Mouse (Mus musculus): ENCODE results near the gene Mrtfa. TPM values are rescaled to one million over a fixed set of nuclear protein-coding genes. Genes with fewer than 3 reads are reported as not detected.

Gene Mrtfa
- polyA plus RNA-seq, 1 experiment from 2014 or later, result 6.1 TPM

- Histone ChIP-seq H3K4me2 (ENCODE audit: low read depth, low read length) (no peak overlapping the region), H3K9me3 (replicated peaks; ENCODE audit: control insufficient read depth, low read length) (no peaks in the 10 kb centered on the region), H3K4me1 (ENCODE audit: control insufficient read depth, low read depth, low read length) (peaks cover 7% of the 10 kb centered on the region), H3K27ac (ENCODE audit: low read length) (no peak overlapping the region), H3K36me3 (ENCODE audit: control insufficient read depth, insufficient read depth) (no peaks in the 10 kb centered on the region), H3K27me3 (ENCODE audit: control insufficient read depth, insufficient read depth, low read depth, low read length) (no peaks in the 10 kb centered on the region), H3K4me3 (ENCODE audit: low read depth, low read length) (no peak overlapping the region), H3K9ac (ENCODE audit: low read depth, low read length) (no peak overlapping the region)
- 66% methylated on average over 7 of the region's 7 CpGs for WGBS (ENCODE audit: insufficient replicate concordance)
- ATAC-seq (ENCODE audit: low read depth), result no peak
Measured at GRCm38 (mm10) chr15:81158517-81159120, 31.9 kb downstream of the Mrtfa start.

- ATAC-seq (ENCODE audit: low read depth), result no peak
- peaks cover 7% of the 10 kb centered on the region for H3K4me1 ChIP-seq (ENCODE audit: control insufficient read depth, low read depth, low read length)
- WGBS (ENCODE audit: insufficient replicate concordance), result 58% methylated on average over 2 of the region's 2 CpGs
Measured at GRCm38 (mm10) chr15:81156453-81156852, 34.1 kb downstream of the Mrtfa start.

GRCm38 (mm10) chr15:81155845-81156244 is 34.7 kb downstream of the Mrtfa start:
- Histone ChIP-seq H3K4me2 (ENCODE audit: low read depth, low read length) (no peak overlapping the region), H3K9ac (ENCODE audit: low read depth, low read length) (no peak overlapping the region), H3K4me3 (ENCODE audit: low read depth, low read length) (no peak overlapping the region), H3K27me3 (ENCODE audit: control insufficient read depth, insufficient read depth, low read depth, low read length) (no peaks in the 10 kb centered on the region), H3K9me3 (replicated peaks; ENCODE audit: control insufficient read depth, low read length) (no peaks in the 10 kb centered on the region), H3K27ac (ENCODE audit: low read length) (no peak overlapping the region), H3K4me1 (ENCODE audit: control insufficient read depth, low read depth, low read length) (peaks cover 7% of the 10 kb centered on the region), H3K36me3 (ENCODE audit: control insufficient read depth, insufficient read depth) (no peaks in the 10 kb centered on the region)
- ATAC-seq (ENCODE audit: low read depth), result no peak
- 81% methylated on average over 3 of the region's 3 CpGs for WGBS (ENCODE audit: insufficient replicate concordance)

More at GRCm38 (mm10) chr15:81156453-81156852, 34.1 kb downstream of the Mrtfa start:
- no peaks in the 10 kb centered on the region for H3K9me3 ChIP-seq (replicated peaks; ENCODE audit: control insufficient read depth, low read length)
- no peak overlapping the region for H3K4me2 ChIP-seq (ENCODE audit: low read depth, low read length)
- H3K27me3 ChIP-seq (ENCODE audit: control insufficient read depth, insufficient read depth, low read depth, low read length), result no peaks in the 10 kb centered on the region
- no peaks in the 10 kb centered on the region for H3K36me3 ChIP-seq (ENCODE audit: control insufficient read depth, insufficient read depth)
- H3K4me3 ChIP-seq (ENCODE audit: low read depth, low read length), result no peak overlapping the region
- no peak overlapping the region for H3K27ac ChIP-seq (ENCODE audit: low read length)
- H3K9ac ChIP-seq (ENCODE audit: low read depth, low read length), result no peak overlapping the region

- no peaks in the 10 kb centered on the region for H3K27me3 ChIP-seq (ENCODE audit: control insufficient read depth, insufficient read depth, low read depth, low read length)
- 56% methylated on average over 2 of the region's 2 CpGs for WGBS (ENCODE audit: insufficient replicate concordance)
- H3K9ac ChIP-seq (ENCODE audit: low read depth, low read length), result no peak overlapping the region
- no peak overlapping the region for H3K4me3 ChIP-seq (ENCODE audit: low read depth, low read length)
- H3K9me3 ChIP-seq (replicated peaks; ENCODE audit: control insufficient read depth, low read length), result no peaks in the 10 kb centered on the region
- H3K36me3 ChIP-seq (ENCODE audit: control insufficient read depth, insufficient read depth), result no peaks in the 10 kb centered on the region
- H3K27ac ChIP-seq (ENCODE audit: low read length), result no peak overlapping the region
- H3K4me2 ChIP-seq (ENCODE audit: low read depth, low read length), result no peak overlapping the region
- no peak for ATAC-seq (ENCODE audit: low read depth)
- peaks cover 7% of the 10 kb centered on the region for H3K4me1 ChIP-seq (ENCODE audit: control insufficient read depth, low read depth, low read length)
Measured at GRCm38 (mm10) chr15:81154846-81155624, 35.5 kb downstream of the Mrtfa start.

- Histone ChIP-seq H3K4me2 (ENCODE audit: low read depth, low read length) (no peak overlapping the region), H3K9ac (ENCODE audit: low read depth, low read length) (no peak overlapping the region), H3K4me1 (ENCODE audit: control insufficient read depth, low read depth, low read length) (no peaks in the 10 kb centered on the region), H3K9me3 (replicated peaks; ENCODE audit: control insufficient read depth, low read length) (no peaks in the 10 kb centered on the region), H3K27me3 (ENCODE audit: control insufficient read depth, insufficient read depth, low read depth, low read length) (no peaks in the 10 kb centered on the region), H3K27ac (ENCODE audit: low read length) (no peak overlapping the region), H3K4me3 (ENCODE audit: low read depth, low read length) (no peak overlapping the region), H3K36me3 (ENCODE audit: control insufficient read depth, insufficient read depth) (no peaks in the 10 kb centered on the region)
- WGBS (ENCODE audit: insufficient replicate concordance), result 17% methylated on average over 11 of the region's 11 CpGs
- no peak for ATAC-seq (ENCODE audit: low read depth)
Measured at GRCm38 (mm10) chr15:81141956-81142576, 48.5 kb downstream of the Mrtfa start.

- no peaks in the 10 kb centered on the region for H3K9me3 ChIP-seq (replicated peaks; ENCODE audit: control insufficient read depth, low read length)
- H3K4me3 ChIP-seq (ENCODE audit: low read depth, low read length), result no peak overlapping the region
- H3K9ac ChIP-seq (ENCODE audit: low read depth, low read length), result no peak overlapping the region
- H3K4me2 ChIP-seq (ENCODE audit: low read depth, low read length), result no peak overlapping the region
- WGBS (ENCODE audit: insufficient replicate concordance), result 71% methylated on average over 5 of the region's 5 CpGs
- H3K4me1 ChIP-seq (ENCODE audit: control insufficient read depth, low read depth, low read length), result no peaks in the 10 kb centered on the region
- no peak overlapping the region for H3K27ac ChIP-seq (ENCODE audit: low read length)
- no peaks in the 10 kb centered on the region for H3K36me3 ChIP-seq (ENCODE audit: control insufficient read depth, insufficient read depth)
- H3K27me3 ChIP-seq (ENCODE audit: control insufficient read depth, insufficient read depth, low read depth, low read length), result no peaks in the 10 kb centered on the region
- no peak for ATAC-seq (ENCODE audit: low read depth)
Measured at GRCm38 (mm10) chr15:81140004-81140403, 50.6 kb downstream of the Mrtfa start.

- Histone ChIP-seq H3K4me1 (ENCODE audit: control insufficient read depth, low read depth, low read length) (no peaks in the 10 kb centered on the region), H3K4me2 (ENCODE audit: low read depth, low read length) (no peak overlapping the region), H3K4me3 (ENCODE audit: low read depth, low read length) (no peak overlapping the region), H3K9me3 (replicated peaks; ENCODE audit: control insufficient read depth, low read length) (no peaks in the 10 kb centered on the region), H3K9ac (ENCODE audit: low read depth, low read length) (no peak overlapping the region), H3K27ac (ENCODE audit: low read length) (no peak overlapping the region), H3K36me3 (ENCODE audit: control insufficient read depth, insufficient read depth) (no peaks in the 10 kb centered on the region), H3K27me3 (ENCODE audit: control insufficient read depth, insufficient read depth, low read depth, low read length) (no peaks in the 10 kb centered on the region)
- WGBS (ENCODE audit: insufficient replicate concordance), result 49% methylated on average over 6 of the region's 6 CpGs
- no peak for ATAC-seq (ENCODE audit: low read depth)
Measured at GRCm38 (mm10) chr15:81137298-81137697, 53.3 kb downstream of the Mrtfa start.

- Histone ChIP-seq H3K27me3 (ENCODE audit: control insufficient read depth, insufficient read depth, low read depth, low read length) (no peaks in the 10 kb centered on the region), H3K9ac (ENCODE audit: low read depth, low read length) (no peak overlapping the region), H3K9me3 (replicated peaks; ENCODE audit: control insufficient read depth, low read length) (no peaks in the 10 kb centered on the region), H3K27ac (ENCODE audit: low read length) (no peak overlapping the region), H3K4me1 (ENCODE audit: control insufficient read depth, low read depth, low read length) (no peaks in the 10 kb centered on the region), H3K36me3 (ENCODE audit: control insufficient read depth, insufficient read depth) (no peaks in the 10 kb centered on the region), H3K4me3 (ENCODE audit: low read depth, low read length) (no peak overlapping the region), H3K4me2 (ENCODE audit: low read depth, low read length) (no peak overlapping the region)
- ATAC-seq (ENCODE audit: low read depth), result no peak
- 74% methylated on average over 2 of the region's 2 CpGs for WGBS (ENCODE audit: insufficient replicate concordance)
Measured at GRCm38 (mm10) chr15:81133781-81134180, 56.8 kb downstream of the Mrtfa start.

GRCm38 (mm10) chr15:81131152-81131551 is 59.4 kb downstream of the Mrtfa start:
- no peaks in the 10 kb centered on the region for H3K36me3 ChIP-seq (ENCODE audit: control insufficient read depth, insufficient read depth)
- H3K4me1 ChIP-seq (ENCODE audit: control insufficient read depth, low read depth, low read length), result no peaks in the 10 kb centered on the region
- no peak overlapping the region for H3K4me2 ChIP-seq (ENCODE audit: low read depth, low read length)
- no peaks in the 10 kb centered on the region for H3K27me3 ChIP-seq (ENCODE audit: control insufficient read depth, insufficient read depth, low read depth, low read length)
- ATAC-seq (ENCODE audit: low read depth), result no peak
- no peak overlapping the region for H3K27ac ChIP-seq (ENCODE audit: low read length)
- 63% methylated on average over 5 of the region's 5 CpGs for WGBS (ENCODE audit: insufficient replicate concordance)
- no peak overlapping the region for H3K4me3 ChIP-seq (ENCODE audit: low read depth, low read length)
- no peak overlapping the region for H3K9ac ChIP-seq (ENCODE audit: low read depth, low read length)
- no peaks in the 10 kb centered on the region for H3K9me3 ChIP-seq (replicated peaks; ENCODE audit: control insufficient read depth, low read length)
